ENCODE assay signal across 14 mouse cellular contexts in the genomic region with DNA sequence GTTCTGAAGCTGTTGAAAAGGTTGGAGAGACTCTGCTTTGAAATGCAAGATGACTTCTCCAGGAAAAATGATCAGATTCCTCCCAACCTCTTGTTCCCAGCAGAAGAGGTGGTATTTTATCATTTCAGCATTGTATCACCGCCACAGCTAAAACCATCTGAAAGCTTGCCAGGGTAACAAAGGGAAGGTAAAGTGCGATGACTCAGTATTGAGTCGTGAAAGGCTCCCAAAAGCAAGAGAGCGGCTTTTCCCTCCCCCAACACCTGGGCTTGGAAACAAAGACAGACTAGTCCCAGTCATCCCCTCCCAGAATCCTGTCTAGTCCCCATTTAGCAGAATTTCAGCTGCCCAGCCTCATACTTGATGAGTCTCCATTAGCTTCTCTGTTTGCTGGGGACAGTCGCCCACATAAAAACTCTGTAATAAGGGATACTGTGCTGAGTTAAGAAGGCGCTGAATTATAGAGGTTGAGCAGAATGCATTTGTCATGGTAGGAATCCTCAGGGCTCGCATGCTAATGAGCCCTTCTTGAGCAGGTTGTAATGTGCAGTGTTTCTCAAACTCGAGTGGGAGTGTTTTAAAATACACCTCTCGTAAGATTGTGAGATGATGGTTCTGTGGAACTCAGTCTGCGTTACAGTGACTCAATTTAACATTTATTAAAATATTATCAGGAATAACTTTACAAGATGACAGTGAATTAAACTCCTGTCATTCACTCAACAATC.
A peak's percentile ranks its signal among the peaks of the same experiment; 100 is the strongest.
DNase-seq lines count a peak whose midpoint lies in the region; ATAC-seq and TF ChIP-seq lines count a peak whose summit lies in the region.
"Had no signal": no experiment of that assay in that cellular context is flagged by ENCODE, and none has a peak within 500 bp of the region (broad histone marks: within the 10 kb centered on the region; RNA-seq: fewer than 3 reads in every experiment).

No protein-coding gene starts in this region.

- 36% methylated on average over 10 of the region's 10 CpGs for WGBS in hindbrain, postnatal 0 days
- WGBS in hindbrain, embryonic 11.5 days, result 43% methylated on average over 10 of the region's 10 CpGs
- WGBS in midbrain, postnatal 0 days, result 34% methylated on average over 10 of the region's 10 CpGs
- 43% methylated on average over 10 of the region's 10 CpGs for WGBS in midbrain, embryonic 14.5 days
- 41% methylated on average over 10 of the region's 10 CpGs for WGBS in limb, embryonic 13.5 days
- WGBS in neural tube, embryonic 15.5 days, result 38% methylated on average over 10 of the region's 10 CpGs

- no peak overlapping the region for H3K4me3 ChIP-seq in hindbrain, postnatal 0 days (ENCODE audit: low read length)
- no peak overlapping the region for H3K4me3 ChIP-seq in hindbrain, embryonic 11.5 days (ENCODE audit: low read depth, low read length)
- no peak overlapping the region for H3K4me3 ChIP-seq in midbrain, postnatal 0 days (ENCODE audit: low read depth, low read length)
- H3K4me3 ChIP-seq in midbrain, embryonic 14.5 days (replicated peaks; ENCODE audit: low read depth, low read length), result no peak overlapping the region
- no peak overlapping the region for H3K4me3 ChIP-seq in limb, embryonic 13.5 days
- no peak overlapping the region for H3K4me3 ChIP-seq in neural tube, embryonic 15.5 days (replicated peaks)
- H3K4me3 ChIP-seq: embryonic facial prominence, embryonic 15.5 days had no signal

- peaks cover 1% of the 10 kb centered on the region; the same call in 1 of the 2 replicates for H3K9me3 ChIP-seq in hindbrain, postnatal 0 days (ENCODE audit: low read length)
- H3K9me3 ChIP-seq in hindbrain, embryonic 11.5 days (ENCODE audit: control insufficient read depth, low read length), result peaks cover 1% of the 10 kb centered on the region
- no peaks in the 10 kb centered on the region for H3K9me3 ChIP-seq in midbrain, postnatal 0 days (ENCODE audit: low read length)
- peaks cover 13% of the 10 kb centered on the region for H3K9me3 ChIP-seq in midbrain, embryonic 14.5 days (ENCODE audit: control insufficient read depth, low read length)
- no peaks in the 10 kb centered on the region for H3K9me3 ChIP-seq in limb, embryonic 13.5 days
- H3K9me3 ChIP-seq in neural tube, embryonic 15.5 days (replicated peaks), result peaks cover 10% of the 10 kb centered on the region; the same call in 1 of the 2 replicates
- H3K9me3 ChIP-seq: embryonic facial prominence, embryonic 15.5 days had no signal

- DNase-seq in hindbrain, postnatal 0 days (ENCODE audit: low spot score), result peak; percentile 5
- DNase-seq in hindbrain, embryonic 11.5 days (ENCODE audit: low spot score), result no peak
- DNase-seq in midbrain, postnatal 0 days (ENCODE audit: low spot score), result no peak
- DNase-seq in midbrain, embryonic 14.5 days, result no peak
- peak; percentile 12 for DNase-seq in brain, embryonic 14.5 days (ENCODE audit: low read depth)
- DNase-seq: adrenal gland, postnatal 36 days; cerebellum, adult 2 months; lung, postnatal 36 days had no signal

- H3K36me3 ChIP-seq in hindbrain, postnatal 0 days (ENCODE audit: insufficient read depth, low read length), result no peaks in the 10 kb centered on the region
- no peaks in the 10 kb centered on the region for H3K36me3 ChIP-seq in hindbrain, embryonic 11.5 days (ENCODE audit: control insufficient read depth, insufficient read depth, low read length)
- H3K36me3 ChIP-seq in midbrain, postnatal 0 days (ENCODE audit: insufficient read depth, low read length), result no peaks in the 10 kb centered on the region
- no peaks in the 10 kb centered on the region for H3K36me3 ChIP-seq in midbrain, embryonic 14.5 days (ENCODE audit: control insufficient read depth, insufficient read depth, low read length)
- no peaks in the 10 kb centered on the region for H3K36me3 ChIP-seq in limb, embryonic 13.5 days
- H3K36me3 ChIP-seq in neural tube, embryonic 15.5 days, result no peaks in the 10 kb centered on the region
- H3K36me3 ChIP-seq: embryonic facial prominence, embryonic 15.5 days had no signal

- no peak for TF ChIP-seq POLR2A in brain, embryonic 14.5 days (IDR thresholded peaks at IDR 0.05; ENCODE audit: borderline replicate concordance, extremely low read depth, insufficient read depth, insufficient read length, poor library complexity, severe bottlenecking)

- H3K27me3 ChIP-seq in hindbrain, postnatal 0 days (ENCODE audit: insufficient read depth, low read length), result no peaks in the 10 kb centered on the region
- H3K27me3 ChIP-seq in hindbrain, embryonic 11.5 days (ENCODE audit: control insufficient read depth, insufficient read depth, low read length), result no peaks in the 10 kb centered on the region
- no peaks in the 10 kb centered on the region for H3K27me3 ChIP-seq in midbrain, postnatal 0 days (ENCODE audit: insufficient read depth, low read length)
- H3K27me3 ChIP-seq in midbrain, embryonic 14.5 days (ENCODE audit: control insufficient read depth, insufficient read depth, low read length), result no peaks in the 10 kb centered on the region
- H3K27me3 ChIP-seq in limb, embryonic 13.5 days, result no peaks in the 10 kb centered on the region
- no peaks in the 10 kb centered on the region for H3K27me3 ChIP-seq in neural tube, embryonic 15.5 days (replicated peaks)
- H3K27me3 ChIP-seq: embryonic facial prominence, embryonic 15.5 days had no signal

- H3K27ac ChIP-seq in hindbrain, postnatal 0 days, result no peak overlapping the region
- no peak overlapping the region for H3K27ac ChIP-seq in hindbrain, embryonic 11.5 days (ENCODE audit: low read depth, low read length)
- H3K27ac ChIP-seq in midbrain, postnatal 0 days (ENCODE audit: low read depth, low read length), result 0 out of 2 replicates have a peak overlapping the region, but pooled peaks have one; percentile 47
- no peak overlapping the region for H3K27ac ChIP-seq in midbrain, embryonic 14.5 days (replicated peaks; ENCODE audit: low read depth, low read length)
- no peak overlapping the region for H3K27ac ChIP-seq in limb, embryonic 13.5 days
- H3K27ac ChIP-seq in neural tube, embryonic 15.5 days (replicated peaks), result no peak overlapping the region
- H3K27ac ChIP-seq: embryonic facial prominence, embryonic 15.5 days had no signal

- TF ChIP-seq CTCF in hindbrain, postnatal 0 days (IDR thresholded peaks at IDR 0.05; ENCODE audit: low read depth), result no peak
- no peak for TF ChIP-seq CTCF in midbrain, postnatal 0 days (IDR thresholded peaks at IDR 0.05)
- no peak for TF ChIP-seq CTCF in brain, embryonic 14.5 days (IDR thresholded peaks at IDR 0.05; ENCODE audit: borderline replicate concordance, extremely low read depth, insufficient read depth, insufficient read length)

- H3K9ac ChIP-seq in hindbrain, postnatal 0 days (replicated peaks; ENCODE audit: low read length), result no peak overlapping the region
- no peak overlapping the region for H3K9ac ChIP-seq in hindbrain, embryonic 11.5 days (ENCODE audit: low read depth, low read length)
- no peak overlapping the region for H3K9ac ChIP-seq in midbrain, postnatal 0 days (replicated peaks; ENCODE audit: low read length, poor library complexity, severe bottlenecking)
- H3K9ac ChIP-seq in midbrain, embryonic 14.5 days (replicated peaks; ENCODE audit: low read length), result no peak overlapping the region
- H3K9ac ChIP-seq in limb, embryonic 13.5 days, result no peak overlapping the region
- H3K9ac ChIP-seq in neural tube, embryonic 15.5 days (replicated peaks), result no peak overlapping the region
- H3K9ac ChIP-seq: embryonic facial prominence, embryonic 15.5 days had no signal

- no peak overlapping the region for H3K4me2 ChIP-seq in hindbrain, postnatal 0 days (ENCODE audit: low read depth, low read length)
- H3K4me2 ChIP-seq in hindbrain, embryonic 11.5 days (replicated peaks; ENCODE audit: low read depth, low read length), result no peak overlapping the region
- H3K4me2 ChIP-seq in midbrain, postnatal 0 days (ENCODE audit: low read depth, low read length, poor library complexity, severe bottlenecking), result no peak overlapping the region
- no peak overlapping the region for H3K4me2 ChIP-seq in midbrain, embryonic 14.5 days (ENCODE audit: low read length)
- 0 out of 2 replicates have a peak overlapping the region, but pooled peaks have one; percentile 25 for H3K4me2 ChIP-seq in limb, embryonic 13.5 days (replicated peaks)
- H3K4me2 ChIP-seq in neural tube, embryonic 15.5 days, result no peak overlapping the region
- H3K4me2 ChIP-seq: embryonic facial prominence, embryonic 15.5 days had no signal

- H3K4me1 ChIP-seq in hindbrain, postnatal 0 days (ENCODE audit: insufficient read depth, low read length), result no peaks in the 10 kb centered on the region
- no peaks in the 10 kb centered on the region for H3K4me1 ChIP-seq in hindbrain, embryonic 11.5 days (replicated peaks; ENCODE audit: control insufficient read depth, insufficient read depth, low read length)
- H3K4me1 ChIP-seq in midbrain, postnatal 0 days (ENCODE audit: insufficient read depth, low read length), result no peaks in the 10 kb centered on the region
- no peaks in the 10 kb centered on the region for H3K4me1 ChIP-seq in midbrain, embryonic 14.5 days (ENCODE audit: control insufficient read depth, insufficient read depth, low read length)
- no peaks in the 10 kb centered on the region for H3K4me1 ChIP-seq in limb, embryonic 13.5 days
- no peaks in the 10 kb centered on the region for H3K4me1 ChIP-seq in neural tube, embryonic 15.5 days
- H3K4me1 ChIP-seq: embryonic facial prominence, embryonic 15.5 days had no signal

- no peak for ATAC-seq in hindbrain, postnatal 0 days
- ATAC-seq in hindbrain, embryonic 11.5 days (ENCODE audit: low FRiP score), result no peak
- ATAC-seq in midbrain, postnatal 0 days (ENCODE audit: low FRiP score), result no peak
- ATAC-seq in midbrain, embryonic 14.5 days (ENCODE audit: low FRiP score, low TSS enrichment), result no peak
- ATAC-seq in limb, embryonic 13.5 days (ENCODE audit: low FRiP score, low read depth), result no peak
- ATAC-seq in neural tube, embryonic 15.5 days (ENCODE audit: low FRiP score), result no peak
- ATAC-seq: forebrain, embryonic 16.5 days; intestine, embryonic 16.5 days; midbrain, embryonic 16.5 days had no signal

Comparison
In these comparisons a context has a peak if more than half of its experiments do, and no peak if none do; other contexts are left out.
1. DNase-seq: peak in hindbrain, postnatal 0 days (single experiment) and brain, embryonic 14.5 days (single experiment); none in hindbrain, embryonic 11.5 days (single experiment), midbrain, postnatal 0 days (single experiment) and midbrain, embryonic 14.5 days (single experiment).